Mouse (Mus musculus) bone marrow macrophage, adult 2 months (primary cell): ENCODE data around the gene Meis1.

Experiments used
- CTCF ChIP-seq: IDR thresholded peaks from 2 replicates; pipeline ENCODE4 v1.5.1; 2012; ENCODE audit warnings: low read depth, mild to moderate bottlenecking, low read length, moderate library complexity
- POLR2A ChIP-seq: IDR thresholded peaks from 2 replicates; pipeline ENCODE4 v1.6.1; 2012; ENCODE audit warnings: mild to moderate bottlenecking, low read depth, low read length, borderline replicate concordance

DNA sequence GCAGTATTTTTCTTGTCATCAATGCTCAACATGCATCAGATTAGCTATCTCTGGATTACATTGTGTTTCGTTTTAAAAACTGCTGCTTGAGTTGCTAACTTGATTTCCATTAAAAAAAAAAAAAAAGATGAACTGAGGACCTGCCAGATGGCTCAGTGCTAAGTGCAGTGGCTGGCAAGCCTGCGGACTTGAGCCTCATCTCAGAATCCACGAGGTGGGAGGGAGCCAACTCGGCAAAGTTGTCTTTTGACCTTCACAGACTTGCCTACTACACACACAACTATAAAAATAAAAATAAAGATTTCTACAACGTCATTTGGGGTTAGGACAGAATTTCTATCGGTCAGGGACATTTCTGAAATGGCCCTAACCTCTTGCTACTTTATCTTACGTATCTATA is 62.8 kb downstream of the Meis1 start:
- no peak for TF ChIP-seq CTCF
- TF ChIP-seq POLR2A: no peak
